Mouse (Mus musculus): Measurements from ENCODE around the gene H2-Eb1.

GRCm38 (mm10) chr17:34268262-34268661 is 37.4 kb upstream of the H2-Eb1 start:
- TF ChIP-seq CTCF (IDR thresholded peaks at IDR 0.05; ENCODE audit: low read depth, low read length) (no peak), GATA1 (IDR thresholded peaks at IDR 0.05; ENCODE audit: borderline replicate concordance, low read length) (no peak), GATA2 (IDR thresholded peaks at IDR 0.05; ENCODE audit: borderline replicate concordance, low read depth, low read length) (no peak), TAL1 (conservative IDR thresholded peaks at IDR 0.05; ENCODE audit: low read depth, low read length) (no peak)

Data from G1E (cell line).